Mouse (Mus musculus) hindbrain, postnatal 0 days (tissue): ENCODE results near the gene Slc31a2. TPM values are rescaled to one million over a fixed set of nuclear protein-coding genes. Genes with fewer than 3 reads are reported as not detected.
A peak's percentile ranks its signal among the peaks of the same experiment; 100 is the strongest.

Experiments used
- ATAC-seq: fragments of 200-750 bp; cut with Nextera tagmentation; 2 replicates; pipeline ENCODE4 v1.8.0; 2017; ENCODE audit warnings: mild to moderate bottlenecking, moderate TSS enrichment, moderate library complexity
- DNase-seq: peaks from one replicate; pipeline ENCODE4 v3.0.0-alpha.2; 2015; ENCODE audit warnings: low spot score
- H3K27ac ChIP-seq: fragments of 300-500 bp; sonication (generic); 2 replicates; pipeline ENCODE4 v1.5.1; 2014; ENCODE audit warnings: mild to moderate bottlenecking
- H3K27me3 ChIP-seq: fragments of 300-500 bp; sonication (generic); 2 replicates; pipeline ENCODE4 v1.6.1; 2014; ENCODE audit warnings: low read length, mixed read lengths; ENCODE audit not compliant: insufficient read depth
- H3K36me3 ChIP-seq: fragments of 300-500 bp; sonication (generic); 2 replicates; pipeline ENCODE4 v1.6.1; 2014; ENCODE audit warnings: low read length, mixed read lengths; ENCODE audit not compliant: insufficient read depth
- H3K4me1 ChIP-seq: fragments of 300-500 bp; sonication (generic); 2 replicates; pipeline ENCODE4 v1.6.1; 2014; ENCODE audit warnings: antibody characterized with exemption, low read length, mixed read lengths; ENCODE audit not compliant: insufficient read depth
- H3K4me2 ChIP-seq: fragments of 300-500 bp; sonication (generic); 2 replicates; pipeline ENCODE4 v1.6.1; 2014; ENCODE audit warnings: low read depth, mild to moderate bottlenecking, low read length, moderate library complexity, mixed read lengths
- H3K4me3 ChIP-seq: fragments of 300-500 bp; sonication (generic); 2 replicates; pipeline ENCODE4 v1.5.1; 2014; ENCODE audit warnings: low read length
- H3K9ac ChIP-seq: fragments of 300-500 bp; sonication (generic); replicated peaks from 2 replicates; pipeline ENCODE4 v1.6.1; 2014; ENCODE audit warnings: mild to moderate bottlenecking, low read length, moderate library complexity, mixed read lengths
- H3K9me3 ChIP-seq: fragments of 300-500 bp; sonication (generic); 2 replicates; pipeline ENCODE4 v1.6.1; 2016; ENCODE audit warnings: low read length, mixed read lengths
- CTCF ChIP-seq: IDR thresholded peaks from 2 replicates; pipeline ENCODE4 v1.5.1; 2016; ENCODE audit warnings: antibody characterized with exemption, control low read depth, low read depth
- WGBS: fragments of 180-500 bp; shearing (Covaris S2); extraction: QIAGEN DNeasy Blood & Tissue Kit; methylation state at CpG from one replicate; pipeline ENCODE4 v1.1.7; 2014; 5-methylcytosine and 5-hydroxymethylcytosine counted together
- polyA plus RNA-seq: library from polyadenylated mRNA; unstranded; fragments of >200 nt; fragmentation: Nextera tagmentation; extraction: Ambion mirVana; gene quantifications from 2 replicates; pipeline ENCODE4 v1.2.1, GENCODE M21; 2015
- total RNA-seq: library from RNA; depleted of rRNA; stranded (reverse); fragments of >200 nt; gene quantifications from 2 replicates; pipeline ENCODE4 v1.2.3, GENCODE M21; 2014

Slc31a2 gene
- total and polyA plus RNA-seq, 2 experiments from 2014 or later: 12.2 to 17.7 TPM

- Histone ChIP-seq H3K27me3 (no peaks in the 10 kb centered on the region), H3K4me3 (no peak overlapping the region), H3K4me1 (no peaks in the 10 kb centered on the region), H3K27ac (no peak overlapping the region), H3K36me3 (no peaks in the 10 kb centered on the region), H3K9me3 (no peaks in the 10 kb centered on the region), H3K4me2 (no peak overlapping the region), H3K9ac (no peak overlapping the region)
- ATAC-seq: no peak
- no peak for DNase-seq
- TF ChIP-seq CTCF: no peak
- WGBS: 60% methylated on average over 5 of the region's 5 CpGs
These were observed 19.0 kb downstream of the Slc31a2 start for GRCm38 (mm10) chr4:62281319-62281718.

GRCm38 (mm10) chr4:62282969-62283368 lies 20.6 kb downstream of the Slc31a2 start:
- H3K27ac ChIP-seq: no peak overlapping the region
- 83% methylated on average over 7 of the region's 7 CpGs for WGBS
- H3K4me1 ChIP-seq: peaks cover 10% of the 10 kb centered on the region
- H3K27me3 ChIP-seq: no peaks in the 10 kb centered on the region
- no peak overlapping the region for H3K9ac ChIP-seq
- no peaks in the 10 kb centered on the region for H3K36me3 ChIP-seq
- no peak for TF ChIP-seq CTCF
- no peak overlapping the region for H3K4me2 ChIP-seq
- no peaks in the 10 kb centered on the region for H3K9me3 ChIP-seq
- no peak for ATAC-seq
- H3K4me3 ChIP-seq: no peak overlapping the region
- no peak for DNase-seq

GRCm38 (mm10) chr4:62285576-62285975 lies 23.2 kb downstream of the Slc31a2 start:
- Histone ChIP-seq H3K27ac (no peak overlapping the region), H3K4me3 (peak overlapping the region; percentile 80), H3K36me3 (peaks cover 6% of the 10 kb centered on the region; the same call in 1 of the 2 replicates), H3K4me1 (peaks cover 15% of the 10 kb centered on the region), H3K9me3 (no peaks in the 10 kb centered on the region), H3K9ac (no peak overlapping the region), H3K4me2 (peak overlapping the region; percentile 80), H3K27me3 (no peaks in the 10 kb centered on the region)
- DNase-seq (no peak), ATAC-seq (no peak)
- TF ChIP-seq CTCF: no peak
- WGBS: 70% methylated on average over 8 of the region's 8 CpGs

GRCm38 (mm10) chr4:62286257-62286991 lies 24.1 kb downstream of the Slc31a2 start:
- peak; percentile 29; the same call in 1 of the 2 replicates for TF ChIP-seq CTCF
- DNase-seq (peak; percentile 91), ATAC-seq (peak; percentile 94)
- Histone ChIP-seq H3K4me3 (peak overlapping the region; percentile 80), H3K9me3 (no peaks in the 10 kb centered on the region), H3K9ac (peak overlapping the region; percentile 63), H3K36me3 (peaks cover 6% of the 10 kb centered on the region; the same call in 1 of the 2 replicates), H3K27me3 (no peaks in the 10 kb centered on the region), H3K4me2 (peak overlapping the region; percentile 80), H3K4me1 (peaks cover 15% of the 10 kb centered on the region), H3K27ac (peak overlapping the region; percentile 78)
- WGBS: under 1% methylated on average over 51 of the region's 55 CpGs

- Histone ChIP-seq H3K9ac (peak overlapping the region; percentile 63), H3K9me3 (no peaks in the 10 kb centered on the region), H3K4me3 (peak overlapping the region; percentile 80), H3K27ac (peak overlapping the region; percentile 78), H3K36me3 (peaks cover 6% of the 10 kb centered on the region; the same call in 1 of the 2 replicates), H3K27me3 (no peaks in the 10 kb centered on the region), H3K4me2 (peak overlapping the region; percentile 80), H3K4me1 (peaks cover 15% of the 10 kb centered on the region)
- WGBS: 4% methylated on average over 12 of the region's 12 CpGs
- ATAC-seq (no peak), DNase-seq (peak; percentile 27)
- no peak for TF ChIP-seq CTCF
These were observed 24.9 kb downstream of the Slc31a2 start for GRCm38 (mm10) chr4:62286992-62287900.

- no peaks in the 10 kb centered on the region for H3K9me3 ChIP-seq
- peaks cover 10% of the 10 kb centered on the region; the same call in 1 of the 2 replicates for H3K36me3 ChIP-seq
- 73% methylated on average over 7 of the region's 7 CpGs for WGBS
These were observed 26.9 kb downstream of the Slc31a2 start for GRCm38 (mm10) chr4:62289226-62289625.

More at GRCm38 (mm10) chr4:62289226-62289625, 26.9 kb downstream of the Slc31a2 start:
- Histone ChIP-seq H3K4me1 (peaks cover 15% of the 10 kb centered on the region), H3K9ac (no peak overlapping the region), H3K4me2 (no peak overlapping the region), H3K27ac (no peak overlapping the region), H3K4me3 (no peak overlapping the region), H3K27me3 (no peaks in the 10 kb centered on the region)
- TF ChIP-seq CTCF: no peak
- ATAC-seq (no peak), DNase-seq (no peak)
